Mouse (Mus musculus) bone marrow macrophage, adult 2 months (primary cell): ENCODE results near the gene Fam155a. TPM values are rescaled to one million over a fixed set of nuclear protein-coding genes. Genes with fewer than 3 reads are reported as not detected.

Source experiments
- H3K27ac ChIP-seq: 2 replicates; pipeline ENCODE4 v1.5.1; 2012; ENCODE audit warnings: low read depth, low read length; ENCODE audit not compliant: insufficient read depth
- H3K4me1 ChIP-seq: 2 replicates; pipeline ENCODE4 v1.6.1; 2012; ENCODE audit warnings: low read length; ENCODE audit not compliant: control insufficient read depth, insufficient read depth
- H3K4me3 ChIP-seq: 2 replicates; pipeline ENCODE4 v1.5.1; 2012; ENCODE audit warnings: mild to moderate bottlenecking, low read length, moderate library complexity; ENCODE audit not compliant: insufficient read depth
- CTCF ChIP-seq: IDR thresholded peaks from 2 replicates; pipeline ENCODE4 v1.5.1; 2012; ENCODE audit warnings: low read depth, mild to moderate bottlenecking, low read length, moderate library complexity
- POLR2A ChIP-seq: IDR thresholded peaks from 2 replicates; pipeline ENCODE4 v1.6.1; 2012; ENCODE audit warnings: mild to moderate bottlenecking, low read depth, low read length, borderline replicate concordance
- polyA plus RNA-seq: library from polyadenylated mRNA; stranded (reverse); fragments of >200 nt; gene quantifications from 2 replicates; pipeline ENCODE4 v1.2.4, GENCODE M21; 2012; ENCODE audit not compliant: missing spikeins, insufficient read depth, insufficient read length

The Fam155a gene
- polyA plus RNA-seq, 1 experiment = not detected

GRCm38 (mm10) chr8:9335285-9335932 lies 435.6 kb downstream of the Fam155a start:
- H3K4me1 ChIP-seq = no peaks in the 10 kb centered on the region
- TF ChIP-seq CTCF (no peak), POLR2A (no peak)

DNA sequence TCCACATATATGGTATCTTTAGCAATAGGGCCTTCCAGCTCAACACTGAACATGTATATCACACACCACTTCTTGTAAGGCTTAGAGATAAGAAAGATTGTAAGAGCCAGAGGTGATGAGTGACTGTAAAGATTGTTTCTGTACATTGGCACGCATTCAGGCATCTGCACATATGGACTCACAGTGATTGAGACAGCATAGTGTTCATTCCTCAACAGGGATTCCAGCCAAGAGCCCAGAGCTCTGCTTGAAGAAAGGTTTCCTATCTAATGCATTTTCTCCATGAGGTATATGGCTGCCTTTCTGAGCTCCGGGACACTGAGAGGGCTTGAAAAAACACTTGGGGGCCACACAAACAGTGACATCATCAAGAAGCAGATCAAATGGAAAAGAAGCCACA lies 438.2 kb downstream of the Fam155a start:
- Histone ChIP-seq H3K4me3 (no peak overlapping the region), H3K4me1 (no peaks in the 10 kb centered on the region), H3K27ac (no peak overlapping the region)
- TF ChIP-seq CTCF (no peak), POLR2A (no peak)

More at GRCm38 (mm10) chr8:9335285-9335932, 435.6 kb downstream of the Fam155a start:
- H3K27ac ChIP-seq = no peak overlapping the region
- no peak overlapping the region for H3K4me3 ChIP-seq

DNA sequence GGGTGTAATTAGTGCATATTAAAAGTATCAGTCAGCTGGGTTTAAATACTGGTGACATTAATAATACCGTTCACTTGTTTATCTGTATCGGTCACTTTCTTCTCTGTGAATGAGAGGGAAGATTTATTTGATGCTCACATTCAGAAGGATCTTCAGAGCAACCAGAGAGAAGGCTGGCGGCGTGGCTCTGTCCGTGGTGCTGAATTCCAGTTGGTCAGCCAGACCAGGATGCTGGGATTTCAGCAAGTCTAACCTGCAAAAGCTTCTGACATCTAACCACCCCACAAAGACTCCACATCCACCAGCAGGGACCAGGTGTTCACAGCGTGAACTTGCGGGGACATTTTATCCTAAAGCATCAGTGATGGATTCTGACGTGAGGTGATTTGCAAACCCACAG lies 461.5 kb downstream of the Fam155a start:
- Histone ChIP-seq H3K4me1 (no peaks in the 10 kb centered on the region), H3K27ac (no peak overlapping the region), H3K4me3 (no peak overlapping the region)
- TF ChIP-seq CTCF (no peak), POLR2A (no peak)

DNA sequence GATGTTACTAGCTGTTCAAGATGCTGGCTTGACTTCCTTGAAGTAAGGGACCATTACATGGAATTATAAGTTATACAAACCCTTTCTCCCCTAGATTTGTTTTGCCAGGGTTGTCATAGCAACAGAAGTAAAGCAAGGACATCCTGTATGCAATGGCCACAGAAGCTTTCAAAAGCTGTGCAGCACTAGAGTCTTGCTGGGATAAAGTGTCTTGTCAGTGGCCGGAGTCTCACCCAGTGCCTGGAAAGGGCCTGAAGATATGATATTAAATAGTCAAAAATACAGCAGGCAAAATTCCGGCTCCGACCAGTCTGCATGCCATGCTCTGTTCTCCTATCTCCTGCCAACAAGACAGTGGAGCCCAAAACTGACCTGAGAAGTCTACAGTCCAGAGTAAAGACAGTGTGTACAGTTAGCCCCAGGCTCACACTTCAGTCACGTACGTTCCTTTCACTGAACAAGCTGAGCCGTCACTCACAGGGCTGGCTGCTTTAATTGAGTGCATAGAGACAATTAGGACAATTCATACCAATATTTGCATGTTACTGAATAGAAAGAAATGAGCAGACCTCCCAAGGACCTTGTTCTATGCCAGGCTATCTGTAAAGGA lies 467.3 kb downstream of the Fam155a start:
- TF ChIP-seq CTCF (no peak), POLR2A (no peak)
- Histone ChIP-seq H3K4me3 (no peak overlapping the region), H3K27ac (no peak overlapping the region), H3K4me1 (no peaks in the 10 kb centered on the region)

- Histone ChIP-seq H3K4me3 (no peak overlapping the region), H3K4me1 (no peaks in the 10 kb centered on the region), H3K27ac (no peak overlapping the region)
- no peak for TF ChIP-seq POLR2A
- TF ChIP-seq CTCF = no peak
Measured at GRCm38 (mm10) chr8:9295046-9295445, 475.9 kb downstream of the Fam155a start.

- H3K4me1 ChIP-seq = no peaks in the 10 kb centered on the region
- no peak overlapping the region for H3K4me3 ChIP-seq
- no peak overlapping the region for H3K27ac ChIP-seq
- TF ChIP-seq POLR2A (no peak), CTCF (no peak)
Measured at GRCm38 (mm10) chr8:9292532-9292931, 478.4 kb downstream of the Fam155a start.

DNA sequence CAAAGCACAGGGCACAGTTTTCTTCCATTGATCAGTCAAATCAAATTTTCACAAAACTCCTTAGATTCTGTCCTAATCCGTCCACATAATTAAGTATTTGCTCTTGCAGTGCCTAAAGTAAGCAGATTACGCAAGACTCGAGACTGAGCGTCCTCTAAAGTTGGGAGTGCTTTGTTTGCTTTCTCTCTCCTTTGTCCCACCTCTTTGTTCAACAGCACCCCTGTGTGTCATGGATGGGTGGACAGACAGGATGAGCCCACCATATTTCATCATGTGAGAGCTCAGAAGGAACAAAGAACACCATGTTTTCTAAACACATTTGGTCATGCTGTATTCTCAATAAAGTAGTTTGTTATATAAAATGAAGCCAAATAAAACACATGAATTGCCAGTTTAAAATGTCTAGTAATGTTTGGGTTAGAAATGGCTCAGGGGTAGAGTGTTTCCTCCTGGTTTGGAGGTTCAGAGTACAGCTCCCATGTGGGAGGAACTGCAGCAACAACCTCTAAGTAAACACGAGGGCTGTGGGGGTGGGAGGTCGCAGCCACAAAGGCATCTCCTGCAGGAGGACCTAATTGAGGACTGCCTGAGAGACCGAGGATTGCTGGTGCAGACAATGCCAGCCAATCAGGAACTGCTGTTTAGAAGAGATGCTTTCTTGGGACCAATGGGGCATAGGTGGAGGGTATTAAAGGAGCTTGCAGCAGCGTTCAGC lies 482.8 kb downstream of the Fam155a start:
- H3K4me1 ChIP-seq = no peaks in the 10 kb centered on the region
- TF ChIP-seq POLR2A = no peak
- TF ChIP-seq CTCF = no peak
- no peak overlapping the region for H3K27ac ChIP-seq
- no peak overlapping the region for H3K4me3 ChIP-seq

GRCm38 (mm10) chr8:9274117-9274516 lies 496.8 kb downstream of the Fam155a start:
- TF ChIP-seq POLR2A (no peak), CTCF (no peak)
- no peak overlapping the region for H3K27ac ChIP-seq

DNA sequence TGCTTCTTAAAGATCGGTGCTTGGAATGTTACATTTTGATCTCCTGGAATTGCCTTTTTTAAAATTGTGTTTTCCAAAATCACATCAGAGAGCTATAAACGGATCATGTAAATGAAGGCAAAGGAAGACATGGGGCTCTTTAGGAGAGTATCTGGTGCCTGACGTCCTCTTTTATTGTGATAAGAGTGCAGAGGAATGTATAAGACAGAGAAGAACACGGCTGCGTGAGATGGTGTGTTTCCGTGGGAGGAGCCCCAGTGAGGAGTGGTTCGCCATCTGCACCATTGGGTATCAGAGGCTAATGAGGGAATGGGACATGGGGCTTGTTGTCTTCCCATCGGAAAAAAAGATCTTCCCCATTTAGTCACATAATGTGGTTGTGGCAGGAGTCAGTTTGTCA lies 506.6 kb downstream of the Fam155a start:
- Histone ChIP-seq H3K4me3 (no peak overlapping the region), H3K4me1 (no peaks in the 10 kb centered on the region), H3K27ac (no peak overlapping the region)
- TF ChIP-seq POLR2A (no peak), CTCF (no peak)

More at GRCm38 (mm10) chr8:9274117-9274516, 496.8 kb downstream of the Fam155a start:
- Histone ChIP-seq H3K4me3 (no peak overlapping the region), H3K4me1 (no peaks in the 10 kb centered on the region)

GRCm38 (mm10) chr8:9261527-9261926 lies 509.4 kb downstream of the Fam155a start:
- no peaks in the 10 kb centered on the region for H3K4me1 ChIP-seq
- H3K27ac ChIP-seq = no peak overlapping the region
- TF ChIP-seq CTCF (no peak), POLR2A (no peak)
- H3K4me3 ChIP-seq = no peak overlapping the region
